Mouse (Mus musculus) left cerebral cortex, postnatal 14 days (tissue): ENCODE results near the gene Map3k12. TPM values are rescaled to one million over a fixed set of nuclear protein-coding genes. Genes with fewer than 3 reads are reported as not detected.

Experiments
- DNase-seq, 2 experiments: peaks; one replicate each; pipeline ENCODE4 v3.0.0; 2021 to 2022; ENCODE audit warnings: low spot score in 2 of 2, mixed read lengths in 1 of 2
- intact Hi-C: fragments of 180-260 bp; cut with DNase I; formaldehyde crosslinking; loops from one replicate; pipeline ENCODE4 v1.15.1; 2025
- total RNA-seq, 2 experiments: library from RNA; stranded (reverse); gene quantifications; 2 replicates each; pipeline ENCODE4 v1.2.3; 2021

The Map3k12 gene
- total RNA-seq, 2 experiments from 2014 or later: 93.7 to 94.0 TPM

GRCm38 (mm10) chr15:102506864-102507263 is 10.0 kb downstream of the Map3k12 start:
- no peak for DNase-seq
- intact Hi-C loops: no loop called here

GRCm38 (mm10) chr15:102506464-102506830 is 10.4 kb downstream of the Map3k12 start:
- intact Hi-C loops: no loop called here
- no peak for DNase-seq

- intact Hi-C loops: no loop called here
- no peak for DNase-seq
Measured at GRCm38 (mm10) chr15:102505770-102506463, 10.9 kb downstream of the Map3k12 start.

GRCm38 (mm10) chr15:102505073-102505769 is 11.6 kb downstream of the Map3k12 start:
- intact Hi-C loops: no loop called here
- no peak for DNase-seq

- DNase-seq: no peak
- intact Hi-C loops: no loop called here
Measured at GRCm38 (mm10) chr15:102503924-102504782, 12.7 kb downstream of the Map3k12 start.

- intact Hi-C loops: no loop called here
- DNase-seq: no peak
Measured at GRCm38 (mm10) chr15:102503447-102503846, 13.4 kb downstream of the Map3k12 start, which contains the start of gene Gm10337. Gm10337 (plus strand) TSS chr15:102503722.

- intact Hi-C loops: no loop called here
- no peak for DNase-seq
Measured at GRCm38 (mm10) chr15:102502254-102502840, 14.5 kb downstream of the Map3k12 start.

GRCm38 (mm10) chr15:102501084-102501814 is 15.6 kb downstream of the Map3k12 start:
- no peak for DNase-seq
- intact Hi-C loops: no loop called here

- intact Hi-C loops: no loop called here
- DNase-seq: no peak
Measured at GRCm38 (mm10) chr15:102500479-102500878, 16.4 kb downstream of the Map3k12 start.

- no peak for DNase-seq
- intact Hi-C loops: no loop called here
Measured at GRCm38 (mm10) chr15:102499851-102500250, 17.0 kb downstream of the Map3k12 start.

GRCm38 (mm10) chr15:102499370-102499769 is 17.5 kb downstream of the Map3k12 start:
- no peak for DNase-seq
- intact Hi-C loops: no loop called here

GRCm38 (mm10) chr15:102498322-102498721 is 18.5 kb downstream of the Map3k12 start:
- intact Hi-C loops: no loop called here
- no peak for DNase-seq

- intact Hi-C loops: no loop called here
- DNase-seq: no peak
Measured at GRCm38 (mm10) chr15:102487664-102488063, 29.2 kb downstream of the Map3k12 start.

- no peak for DNase-seq
- intact Hi-C loops: no loop called here
Measured at GRCm38 (mm10) chr15:102485853-102486252, 31.0 kb downstream of the Map3k12 start.

- intact Hi-C loops: no loop called here
- DNase-seq: no peak
Measured at GRCm38 (mm10) chr15:102483136-102483535, 33.7 kb downstream of the Map3k12 start.

GRCm38 (mm10) chr15:102474520-102474919 is 42.3 kb downstream of the Map3k12 start:
- intact Hi-C loops: loop anchor here (5.0 kb wide), 1 partner anchor 38 kb away; no protein-coding TSS in a partner anchor
- no peak for DNase-seq

- no peak for DNase-seq
- intact Hi-C loops: loop anchor here (5.0 kb wide), 1 partner anchor 39 kb away; no protein-coding TSS in a partner anchor
Measured at GRCm38 (mm10) chr15:102473246-102473645, 43.6 kb downstream of the Map3k12 start.

GRCm38 (mm10) chr15:102471727-102472126 is 45.1 kb downstream of the Map3k12 start:
- intact Hi-C loops: loop anchor here (5.0 kb wide), 1 partner anchor 41 kb away; no protein-coding TSS in a partner anchor
- no peak for DNase-seq

GRCm38 (mm10) chr15:102471295-102471645 is 45.6 kb downstream of the Map3k12 start:
- no peak for DNase-seq
- intact Hi-C loops: loop anchor here (5.0 kb wide), 1 partner anchor 41 kb away; no protein-coding TSS in a partner anchor
